Comparison of ENCODE assay signal across 37 mouse cellular contexts in the genomic region with DNA sequence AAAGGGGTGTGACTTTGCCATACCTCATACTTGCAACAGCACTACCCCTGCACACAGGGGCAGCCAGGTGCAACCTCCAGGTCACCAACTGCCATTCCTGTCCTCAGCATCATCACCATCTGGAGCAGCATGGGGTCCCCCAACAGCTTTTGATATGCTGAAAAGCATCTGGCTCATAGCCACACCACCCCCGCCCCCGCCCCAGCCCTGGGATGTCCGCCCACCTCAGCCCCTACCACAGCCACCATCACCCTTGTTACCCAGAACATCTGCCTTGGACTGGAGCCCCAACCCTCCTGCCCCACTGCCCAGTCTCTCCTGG. TPM values are rescaled to one million over a fixed set of nuclear protein-coding genes. Genes with fewer than 3 reads are reported as not detected.
"Had no signal": no experiment of that assay in that cellular context is flagged by ENCODE, and none has a peak within 500 bp of the region (broad histone marks: within the 10 kb centered on the region; RNA-seq: fewer than 3 reads in every experiment).

No protein-coding gene starts in this region.

- H3K4me2 ChIP-seq: heart, embryonic 11.5 days; heart, embryonic 13.5 days; heart, embryonic 15.5 days; hindbrain, embryonic 12.5 days; hindbrain, embryonic 14.5 days; kidney, embryonic 15.5 days; limb, embryonic 13.5 days; limb, embryonic 15.5 days; liver, embryonic 12.5 days had no signal

- H3K27ac ChIP-seq: heart, embryonic 13.5 days; heart, embryonic 15.5 days; hindbrain, embryonic 12.5 days; hindbrain, embryonic 14.5 days; kidney, embryonic 15.5 days; kidney, postnatal 0 days; left cerebral cortex, adult 2 months; limb, embryonic 13.5 days; limb, embryonic 15.5 days; liver, embryonic 12.5 days; liver, embryonic 14.5 days had no signal

- H3K4me3 ChIP-seq: heart, embryonic 13.5 days; heart, embryonic 15.5 days; hindbrain, embryonic 12.5 days; kidney, embryonic 15.5 days; left cerebral cortex, adult 2 months; limb, embryonic 13.5 days; limb, embryonic 15.5 days; liver, embryonic 12.5 days had no signal

- H3K36me3 ChIP-seq: heart, embryonic 13.5 days; heart, embryonic 15.5 days; hindbrain, embryonic 12.5 days; kidney, embryonic 15.5 days; limb, embryonic 13.5 days; limb, embryonic 15.5 days; liver, embryonic 12.5 days had no signal

- ATAC-seq: hindbrain, embryonic 16.5 days; intestine, embryonic 16.5 days; liver, embryonic 12.5 days had no signal

- DNase-seq: gastrocnemius, postnatal 10 days; gastrocnemius, postnatal 36 days; heart, adult 18-20 months; heart, postnatal 14 days; heart, postnatal 36 days; kidney, adult 11 months; kidney, adult 2 months; kidney, adult 9 months; kidney, postnatal 14 days; kidney, postnatal 36 days; layer of hippocampus, adult 9-11 months; layer of hippocampus, postnatal 36 days; left cerebral cortex, postnatal 4 days had no signal

- H3K9ac ChIP-seq: heart, embryonic 13.5 days; heart, embryonic 15.5 days; hindbrain, embryonic 12.5 days; hindbrain, embryonic 14.5 days; kidney, embryonic 15.5 days; limb, embryonic 13.5 days; limb, embryonic 15.5 days; liver, embryonic 12.5 days; liver, embryonic 14.5 days had no signal

- H3K9me3 ChIP-seq: heart, embryonic 13.5 days; heart, embryonic 15.5 days; hindbrain, embryonic 12.5 days; kidney, embryonic 15.5 days; limb, embryonic 13.5 days; limb, embryonic 15.5 days; liver, embryonic 12.5 days had no signal

RNA-seq across cellular contexts. Expression of gene Tmem145, which starts 2.3 kb away (rescaled TPM):
- total RNA-seq: gastrocnemius, adult 18-20 months; gastrocnemius, postnatal 10 days; gastrocnemius, postnatal 36 days; heart, adult 18-20 months; heart, postnatal 14 days; heart, postnatal 36 days; hematopoietic stem cell, adult 5-6 weeks; liver, adult 2 months had no signal
- polyA plus RNA-seq: gonadal fat pad, adult 2 months; heart, postnatal 0 days; liver, adult 2 months; liver, embryonic 14.5 days had no signal

RNA-seq across cellular contexts. Expression of gene Prr19, which starts 2.4 kb away (rescaled TPM):
- total RNA-seq: gastrocnemius, adult 18-20 months; gastrocnemius, postnatal 10 days; gastrocnemius, postnatal 36 days; heart, adult 18-20 months; heart, postnatal 14 days; heart, postnatal 36 days; hematopoietic stem cell, adult 5-6 weeks; layer of hippocampus, adult 18-20 months; layer of hippocampus, postnatal 14 days; layer of hippocampus, postnatal 36 days; left cerebral cortex, postnatal 25 days; liver, adult 2 months had no signal
- polyA plus RNA-seq: heart, postnatal 0 days; large intestine, adult 2 months; liver, adult 2 months; liver, embryonic 16.5 days had no signal
